Mouse (Mus musculus) limb, embryonic 15.5 days (tissue): ENCODE measurements around the gene Stk40. TPM values are rescaled to one million over a fixed set of nuclear protein-coding genes. Genes with fewer than 3 reads are reported as not detected.

ENCODE experiments used
- ATAC-seq: fragments of 200-750 bp; cut with Nextera tagmentation; 2 replicates; pipeline ENCODE4 v1.8.0; 2017; ENCODE audit warnings: low read depth, moderate TSS enrichment; ENCODE audit not compliant: insufficient number of reproducible peaks, low FRiP score, low TSS enrichment
- H3K27ac ChIP-seq: fragments of 300-500 bp; sonication (generic); 2 replicates; pipeline ENCODE4 v1.5.1; 2015; ENCODE audit warnings: moderate library complexity, mild to moderate bottlenecking, inconsistent platforms
- H3K27me3 ChIP-seq: fragments of 300-500 bp; sonication (generic); 2 replicates; pipeline ENCODE4 v1.6.1; 2015; ENCODE audit warnings: inconsistent platforms
- H3K36me3 ChIP-seq: fragments of 300-500 bp; sonication (generic); 2 replicates; pipeline ENCODE4 v1.6.1; 2015; ENCODE audit warnings: inconsistent platforms
- H3K4me1 ChIP-seq: fragments of 300-500 bp; sonication (generic); 2 replicates; pipeline ENCODE4 v1.6.1; 2015; ENCODE audit warnings: inconsistent platforms
- H3K4me2 ChIP-seq: fragments of 300-500 bp; sonication (generic); 2 replicates; pipeline ENCODE4 v1.6.1; 2015; ENCODE audit warnings: mild to moderate bottlenecking, inconsistent platforms
- H3K4me3 ChIP-seq: fragments of 300-500 bp; sonication (generic); 2 replicates; pipeline ENCODE4 v1.5.1; 2015; ENCODE audit warnings: mild to moderate bottlenecking, inconsistent platforms
- H3K9ac ChIP-seq: fragments of 300-500 bp; sonication (generic); 2 replicates; pipeline ENCODE4 v1.6.1; 2015; ENCODE audit warnings: inconsistent platforms
- H3K9me3 ChIP-seq: fragments of 300-500 bp; sonication (generic); 2 replicates; pipeline ENCODE4 v1.6.1; 2016; ENCODE audit warnings: inconsistent platforms
- WGBS: fragments of 180-500 bp; shearing (Covaris S2); methylation state at CpG from one replicate; pipeline ENCODE4 v1.1.7; 2015; 5-methylcytosine and 5-hydroxymethylcytosine counted together
- polyA plus RNA-seq: library from polyadenylated mRNA; unstranded; fragments of >200 nt; fragmentation: Nextera tagmentation; extraction: Ambion mirVana; gene quantifications from 2 replicates; pipeline ENCODE4 v1.2.1, GENCODE M21; 2015

Gene Stk40
- polyA plus RNA-seq, 1 experiment from 2014 or later: 35.4 TPM

DNA sequence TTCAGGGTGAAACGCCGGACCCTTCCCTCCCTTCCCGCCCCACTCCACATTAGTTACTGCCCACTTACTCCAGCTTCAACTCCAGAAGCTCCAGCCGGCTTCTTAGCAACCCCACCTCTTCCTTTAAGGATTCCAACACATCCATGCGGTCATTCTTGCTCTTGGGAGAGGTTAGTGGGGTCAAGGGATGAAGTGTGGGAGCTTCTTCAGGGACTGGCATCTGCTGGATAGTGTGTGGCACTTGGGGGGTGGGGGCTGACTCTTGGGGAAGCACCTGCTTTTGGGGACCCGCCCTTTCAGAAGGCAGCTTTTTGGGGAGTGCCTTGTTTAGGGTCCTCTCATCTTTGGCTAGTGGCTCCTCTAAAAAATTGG is 47.2 kb downstream of the Stk40 start:
- peak overlapping the region; percentile 88 for H3K4me2 ChIP-seq
- H3K4me1 ChIP-seq: peaks cover 61% of the 10 kb centered on the region
- H3K27me3 ChIP-seq: no peaks in the 10 kb centered on the region
- H3K27ac ChIP-seq: peak overlapping the region; percentile 93
- peak overlapping the region; percentile 75 for H3K4me3 ChIP-seq
- 28% methylated on average over 6 of the region's 6 CpGs for WGBS
- H3K9ac ChIP-seq: no peak overlapping the region
- H3K9me3 ChIP-seq: no peaks in the 10 kb centered on the region
- peaks cover 20% of the 10 kb centered on the region for H3K36me3 ChIP-seq
- no peak for ATAC-seq

DNA sequence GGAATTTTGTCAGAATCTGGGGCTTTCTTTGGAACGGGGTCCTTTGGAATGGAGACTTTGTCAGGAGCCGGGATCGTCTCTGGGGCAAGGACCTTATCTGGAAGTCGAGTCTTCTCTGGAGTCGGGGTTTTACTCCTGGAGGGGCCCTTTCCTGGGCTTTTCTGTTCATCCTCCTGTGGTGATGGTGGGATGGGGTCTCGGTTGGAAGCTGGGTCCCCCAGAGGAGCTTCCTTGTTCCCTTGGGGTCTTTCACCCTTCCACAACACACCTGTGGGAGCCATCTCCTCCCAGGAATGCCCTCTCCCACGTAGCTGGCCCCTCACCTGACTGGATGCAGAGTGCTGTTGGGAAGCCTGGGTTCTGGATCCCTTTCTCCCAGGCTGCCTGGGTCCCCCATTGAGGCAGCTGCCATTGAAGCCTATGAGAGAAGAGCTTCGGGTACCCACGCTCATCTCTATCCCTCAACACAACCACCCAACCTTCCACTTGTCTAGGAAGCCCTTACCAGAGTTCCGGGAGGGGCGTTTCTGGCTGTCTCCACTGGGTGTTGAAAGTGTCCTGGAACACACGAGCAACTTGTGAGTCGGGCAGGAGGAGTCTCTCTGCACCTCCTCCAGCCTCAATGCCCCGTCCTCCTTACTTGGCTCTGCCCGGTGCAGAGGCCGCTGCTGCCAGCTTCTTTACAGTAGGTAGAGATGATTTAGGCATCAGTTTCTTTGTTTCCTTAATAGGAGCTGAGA is 48.1 kb downstream of the Stk40 start:
- no peak overlapping the region for H3K4me2 ChIP-seq
- no peak overlapping the region for H3K4me3 ChIP-seq
- H3K4me1 ChIP-seq: peaks cover 58% of the 10 kb centered on the region
- no peaks in the 10 kb centered on the region for H3K27me3 ChIP-seq
- peaks cover 20% of the 10 kb centered on the region for H3K36me3 ChIP-seq
- H3K9me3 ChIP-seq: no peaks in the 10 kb centered on the region
- ATAC-seq: no peak
- no peak overlapping the region for H3K9ac ChIP-seq
- H3K27ac ChIP-seq: peak overlapping the region; percentile 93; the same call in 1 of the 2 replicates
- WGBS: 79% methylated on average over 16 of the region's 16 CpGs

DNA sequence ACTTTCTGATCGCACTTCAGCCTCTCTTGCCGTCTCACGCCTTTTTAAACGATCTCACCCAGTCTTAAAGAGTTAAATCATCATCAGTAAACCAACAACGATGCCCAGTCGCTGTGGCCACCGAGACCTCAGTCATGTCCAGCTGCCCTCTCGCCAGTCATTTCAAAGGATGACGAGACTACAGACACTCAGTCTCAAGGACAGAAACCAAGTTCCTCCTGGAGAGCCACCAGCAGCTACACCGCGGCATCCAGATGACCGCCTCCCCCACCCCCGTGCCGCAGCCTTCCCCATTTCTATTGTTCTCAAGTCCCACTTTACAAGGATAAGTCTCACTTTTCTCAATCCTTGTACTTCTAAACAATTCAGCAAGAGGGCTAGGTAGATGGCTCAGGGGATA is 49.1 kb downstream of the Stk40 start:
- peaks cover 49% of the 10 kb centered on the region for H3K4me1 ChIP-seq
- no peaks in the 10 kb centered on the region for H3K27me3 ChIP-seq
- ATAC-seq: no peak
- H3K4me2 ChIP-seq: no peak overlapping the region
- H3K4me3 ChIP-seq: no peak overlapping the region
- H3K9me3 ChIP-seq: no peaks in the 10 kb centered on the region
- peaks cover 20% of the 10 kb centered on the region for H3K36me3 ChIP-seq
- H3K27ac ChIP-seq: no peak overlapping the region
- 57% methylated on average over 14 of the region's 14 CpGs for WGBS
- no peak overlapping the region for H3K9ac ChIP-seq

DNA sequence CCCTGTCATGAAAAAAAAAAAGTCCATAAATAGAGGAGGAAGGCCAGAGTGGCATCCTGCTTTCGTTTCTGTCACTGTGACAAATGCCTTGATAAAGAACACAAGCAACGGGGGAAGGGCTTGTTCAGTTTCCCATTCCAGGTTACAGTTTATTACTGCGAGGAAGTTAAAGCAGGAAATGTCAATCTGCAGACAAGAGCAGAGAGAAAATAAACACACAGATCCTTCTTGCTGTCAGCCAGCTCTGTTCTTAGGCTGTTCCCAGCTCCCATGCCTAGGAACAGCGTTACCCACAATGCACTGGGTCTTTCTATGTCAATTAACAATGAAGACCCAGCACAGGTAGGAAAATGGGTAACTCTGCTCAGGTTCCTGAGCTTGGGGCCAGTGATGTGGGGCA is 51.4 kb downstream of the Stk40 start:
- H3K4me2 ChIP-seq: no peak overlapping the region
- peaks cover 33% of the 10 kb centered on the region for H3K4me1 ChIP-seq
- WGBS: 37% methylated on average over 4 of the region's 4 CpGs
- no peak overlapping the region for H3K4me3 ChIP-seq
- H3K27me3 ChIP-seq: no peaks in the 10 kb centered on the region
- H3K9ac ChIP-seq: no peak overlapping the region
- peaks cover 15% of the 10 kb centered on the region for H3K36me3 ChIP-seq
- H3K27ac ChIP-seq: peak overlapping the region; percentile 62
- ATAC-seq: no peak
- H3K9me3 ChIP-seq: no peaks in the 10 kb centered on the region

DNA sequence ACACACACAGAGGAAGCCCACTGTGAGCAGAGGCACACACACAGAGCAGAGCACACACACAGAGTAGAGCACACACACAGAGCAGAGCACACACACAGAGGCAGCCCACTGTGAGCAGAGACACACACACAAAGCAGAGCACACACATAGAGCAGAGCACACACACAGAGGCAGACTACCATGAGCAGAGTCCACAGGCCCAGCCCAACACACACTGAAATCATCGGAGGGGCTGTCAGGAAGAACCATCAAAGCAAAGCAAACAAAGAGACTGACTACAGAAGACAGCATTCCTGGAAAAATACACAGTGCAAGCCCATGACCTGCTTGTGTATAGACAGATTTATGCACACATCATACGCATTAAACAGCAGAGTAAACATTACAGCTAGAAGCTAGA is 52.1 kb downstream of the Stk40 start:
- H3K36me3 ChIP-seq: peaks cover 15% of the 10 kb centered on the region
- H3K4me2 ChIP-seq: no peak overlapping the region
- no peak for ATAC-seq
- H3K4me3 ChIP-seq: no peak overlapping the region
- no peaks in the 10 kb centered on the region for H3K9me3 ChIP-seq
- no peak overlapping the region for H3K9ac ChIP-seq
- H3K27ac ChIP-seq: peak overlapping the region; percentile 62
- H3K4me1 ChIP-seq: peaks cover 26% of the 10 kb centered on the region
- 56% methylated on average over 2 of the region's 2 CpGs for WGBS
- H3K27me3 ChIP-seq: no peaks in the 10 kb centered on the region

DNA sequence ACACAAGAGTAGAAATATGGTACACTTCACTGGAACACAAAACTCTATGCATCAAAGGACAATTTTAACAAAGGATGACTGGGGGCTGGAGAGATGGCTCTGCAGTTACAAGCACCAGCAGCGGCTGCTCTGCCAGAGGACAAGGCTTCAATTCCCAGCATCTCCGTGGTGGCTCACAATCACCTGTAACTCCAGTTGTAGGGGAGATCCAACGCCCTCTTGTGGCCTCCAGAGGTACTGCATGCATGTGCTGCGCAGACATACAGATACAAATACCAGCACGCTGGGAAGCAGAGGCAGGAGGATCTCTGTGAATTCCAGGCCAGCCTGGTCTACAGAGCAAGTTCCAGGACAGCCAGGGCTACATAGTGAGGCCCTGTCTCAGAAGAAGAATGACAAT is 52.9 kb downstream of the Stk40 start:
- WGBS: 62% methylated on average over 5 of the region's 5 CpGs
- Histone ChIP-seq H3K27ac (no peak overlapping the region), H3K27me3 (no peaks in the 10 kb centered on the region), H3K9me3 (no peaks in the 10 kb centered on the region), H3K36me3 (peaks cover 15% of the 10 kb centered on the region), H3K9ac (no peak overlapping the region), H3K4me1 (peaks cover 20% of the 10 kb centered on the region), H3K4me3 (no peak overlapping the region), H3K4me2 (no peak overlapping the region)
- no peak for ATAC-seq

DNA sequence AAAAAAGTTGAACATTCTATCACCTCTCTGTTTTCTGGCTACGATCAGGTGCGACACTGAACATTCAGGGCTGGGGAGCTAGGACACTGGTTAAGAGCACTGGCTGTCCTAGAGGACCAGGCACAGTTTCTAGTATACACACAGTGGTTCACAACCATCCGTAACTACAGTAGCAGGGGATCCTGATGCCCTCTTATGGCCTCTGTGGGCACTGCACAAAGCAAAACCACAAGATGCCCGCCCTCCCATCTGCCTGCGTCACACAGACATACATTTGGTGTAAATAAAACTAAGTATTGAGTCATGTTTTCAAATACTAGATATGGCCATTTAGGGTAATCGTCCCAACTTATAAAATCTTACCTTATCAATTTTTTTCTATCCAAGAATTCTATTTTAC is 53.8 kb downstream of the Stk40 start:
- Histone ChIP-seq H3K36me3 (peaks cover 6% of the 10 kb centered on the region), H3K9ac (no peak overlapping the region), H3K4me2 (no peak overlapping the region), H3K27me3 (no peaks in the 10 kb centered on the region), H3K9me3 (no peaks in the 10 kb centered on the region), H3K4me3 (no peak overlapping the region), H3K27ac (no peak overlapping the region), H3K4me1 (peaks cover 21% of the 10 kb centered on the region)
- ATAC-seq: no peak
- 93% methylated on average over 6 of the region's 6 CpGs for WGBS

DNA sequence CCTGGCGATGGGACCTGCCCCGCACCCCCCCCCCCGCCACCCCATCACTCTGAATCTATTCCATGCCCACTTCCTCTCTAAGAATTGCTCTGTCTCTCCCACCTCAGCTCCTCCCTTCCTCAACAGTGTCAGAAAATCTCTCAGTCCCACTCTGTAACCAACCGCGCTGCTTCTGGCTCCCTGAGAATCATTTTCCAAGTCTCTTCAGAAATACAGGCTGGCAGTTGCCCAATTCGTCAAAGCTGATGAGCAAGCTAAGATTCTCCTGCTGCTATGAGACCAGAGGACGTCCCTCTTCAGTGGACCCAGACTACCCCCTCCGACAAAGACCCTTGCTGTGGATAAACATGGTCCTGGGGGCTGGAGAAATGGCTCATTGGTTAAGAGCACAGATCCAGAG is 55.7 kb downstream of the Stk40 start:
- Histone ChIP-seq H3K27me3 (no peaks in the 10 kb centered on the region), H3K9me3 (no peaks in the 10 kb centered on the region), H3K4me2 (no peak overlapping the region), H3K4me1 (peaks cover 31% of the 10 kb centered on the region), H3K9ac (no peak overlapping the region), H3K36me3 (no peaks in the 10 kb centered on the region; the same call in 1 of the 2 replicates), H3K27ac (no peak overlapping the region), H3K4me3 (no peak overlapping the region)
- 78% methylated on average over 8 of the region's 8 CpGs for WGBS
- no peak for ATAC-seq

DNA sequence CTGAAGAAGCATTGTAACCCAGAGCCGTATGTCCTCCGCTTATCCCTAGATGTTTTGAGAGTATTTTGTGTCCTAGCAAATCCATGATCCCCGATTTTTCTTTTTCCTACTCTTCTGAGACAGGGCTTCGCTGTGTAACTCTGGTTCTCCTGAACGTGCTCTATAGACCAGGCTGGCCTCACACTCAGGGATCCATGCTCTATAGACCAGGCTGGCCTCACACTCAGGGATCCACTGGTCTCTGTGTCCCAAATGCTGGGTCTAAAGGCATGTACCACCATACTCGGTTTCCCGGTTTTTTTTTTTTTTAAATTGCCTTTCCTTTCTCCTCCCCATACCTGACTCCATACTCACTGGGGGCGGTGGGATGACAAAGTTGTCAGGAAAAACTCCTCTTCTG is 57.2 kb downstream of the Stk40 start:
- Histone ChIP-seq H3K4me3 (no peak overlapping the region), H3K4me2 (no peak overlapping the region), H3K9ac (no peak overlapping the region), H3K27me3 (no peaks in the 10 kb centered on the region), H3K36me3 (peaks cover 7% of the 10 kb centered on the region), H3K9me3 (no peaks in the 10 kb centered on the region), H3K4me1 (peaks cover 25% of the 10 kb centered on the region), H3K27ac (no peak overlapping the region)
- ATAC-seq: no peak
- WGBS: 92% methylated on average over 8 of the region's 8 CpGs

DNA sequence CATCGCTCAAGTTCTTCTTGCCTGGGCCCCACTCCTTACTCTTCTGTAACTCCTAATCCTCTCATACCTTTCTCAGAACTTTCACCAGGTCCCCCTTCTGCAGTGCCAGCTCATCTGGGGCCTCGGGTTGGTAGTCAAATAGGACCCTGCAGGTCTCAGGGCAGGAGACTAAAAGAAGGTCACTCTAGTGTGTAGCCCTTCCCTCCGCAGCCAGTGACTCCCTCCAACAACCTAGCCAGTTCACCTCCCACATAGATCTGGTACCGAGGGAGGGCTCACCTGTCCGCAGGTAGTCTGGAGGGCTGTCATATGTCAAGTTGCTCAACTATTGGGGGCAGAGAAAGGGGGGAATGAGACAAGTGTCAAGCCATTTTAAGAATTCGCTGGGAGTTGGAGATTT is 57.7 kb downstream of the Stk40 start:
- H3K27ac ChIP-seq: no peak overlapping the region
- ATAC-seq: no peak
- H3K9ac ChIP-seq: no peak overlapping the region
- no peak overlapping the region for H3K4me3 ChIP-seq
- no peaks in the 10 kb centered on the region for H3K9me3 ChIP-seq
- H3K27me3 ChIP-seq: no peaks in the 10 kb centered on the region
- H3K36me3 ChIP-seq: peaks cover 12% of the 10 kb centered on the region
- no peak overlapping the region for H3K4me2 ChIP-seq
- H3K4me1 ChIP-seq: peaks cover 25% of the 10 kb centered on the region
- 89% methylated on average over 6 of the region's 6 CpGs for WGBS

DNA sequence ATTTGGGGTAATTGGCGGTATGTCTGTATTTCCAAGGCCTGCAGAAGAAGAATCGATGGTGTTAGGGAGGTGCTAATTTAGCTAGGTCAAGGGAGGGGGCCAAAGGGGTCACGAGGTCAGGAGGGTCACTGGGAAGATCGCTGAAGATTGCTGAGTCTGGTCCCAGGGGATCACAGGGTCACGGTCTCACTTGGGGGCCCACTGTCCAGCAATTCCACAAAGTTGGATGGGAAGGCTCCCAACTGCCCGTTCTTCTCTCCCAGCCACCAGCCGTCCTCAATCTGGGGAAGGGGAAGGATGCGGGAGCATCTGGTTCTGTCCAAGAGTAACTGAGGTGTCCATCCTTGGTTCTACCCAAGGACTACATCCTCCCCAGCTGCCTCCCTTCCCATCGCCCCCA is 58.2 kb downstream of the Stk40 start:
- Histone ChIP-seq H3K4me3 (peak overlapping the region; percentile 66), H3K36me3 (peaks cover 17% of the 10 kb centered on the region), H3K4me2 (peak overlapping the region; percentile 97), H3K9ac (0 out of 2 replicates have a peak overlapping the region, but pooled peaks have one; percentile 72), H3K4me1 (peaks cover 25% of the 10 kb centered on the region), H3K27ac (peak overlapping the region; percentile 92; the same call in 1 of the 2 replicates), H3K27me3 (no peaks in the 10 kb centered on the region), H3K9me3 (no peaks in the 10 kb centered on the region)
- no peak for ATAC-seq
- WGBS: 58% methylated on average over 9 of the region's 9 CpGs

DNA sequence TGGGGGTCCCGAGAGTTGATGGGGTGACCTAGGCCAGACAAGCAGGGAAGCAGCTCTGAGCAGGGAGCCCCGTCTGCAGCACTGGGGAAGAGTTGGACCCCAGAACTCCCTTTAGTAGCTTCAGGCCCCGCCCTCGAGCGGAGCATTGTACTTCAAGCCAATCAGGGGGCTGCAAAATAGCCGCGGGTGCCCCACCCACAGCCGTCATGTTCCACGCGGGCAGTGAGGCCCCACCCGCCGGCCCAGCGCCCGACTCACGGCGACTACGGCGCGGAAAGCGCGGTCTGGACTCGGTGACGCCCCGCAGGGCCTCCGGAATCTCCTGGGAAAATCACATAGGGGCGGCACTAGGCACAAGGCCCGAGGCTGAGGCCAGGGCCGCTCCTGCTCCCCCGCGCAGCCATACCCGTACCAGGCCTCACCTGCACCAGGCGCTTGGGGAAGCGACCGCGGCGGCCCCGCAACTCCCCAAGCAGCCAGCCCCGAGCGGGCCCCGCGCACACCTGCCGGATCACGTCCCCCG is 58.8 kb downstream of the Stk40 start:
- WGBS: under 1% methylated on average over 44 of the region's 44 CpGs
- ATAC-seq: peak; percentile 88
- Histone ChIP-seq H3K9me3 (no peaks in the 10 kb centered on the region), H3K4me1 (peaks cover 25% of the 10 kb centered on the region), H3K4me3 (peak overlapping the region; percentile 66), H3K9ac (peak overlapping the region; percentile 72), H3K27ac (peak overlapping the region; percentile 92), H3K4me2 (peak overlapping the region; percentile 97), H3K36me3 (peaks cover 20% of the 10 kb centered on the region), H3K27me3 (no peaks in the 10 kb centered on the region)
